Mouse (Mus musculus) limb, embryonic 13.5 days (tissue): ENCODE measurements around the gene Pgm1. TPM values are rescaled to one million over a fixed set of nuclear protein-coding genes. Genes with fewer than 3 reads are reported as not detected.

ENCODE experiments used
- ATAC-seq: fragments of 200-750 bp; cut with Nextera tagmentation; 2 replicates; pipeline ENCODE4 v1.8.0; 2017; ENCODE audit warnings: low read depth, moderate number of reproducible peaks, moderate TSS enrichment; ENCODE audit not compliant: low FRiP score
- H3K27ac ChIP-seq: fragments of 300-500 bp; sonication (generic); 2 replicates; pipeline ENCODE4 v1.5.1; 2015; ENCODE audit warnings: inconsistent platforms, mild to moderate bottlenecking, moderate library complexity
- H3K27me3 ChIP-seq: fragments of 300-500 bp; sonication (generic); 2 replicates; pipeline ENCODE4 v1.6.1; 2015; ENCODE audit warnings: mild to moderate bottlenecking, inconsistent platforms
- H3K36me3 ChIP-seq: fragments of 300-500 bp; sonication (generic); 2 replicates; pipeline ENCODE4 v1.6.1; 2015; ENCODE audit warnings: inconsistent platforms, mild to moderate bottlenecking, moderate library complexity
- H3K4me1 ChIP-seq: fragments of 300-500 bp; sonication (generic); 2 replicates; pipeline ENCODE4 v1.6.1; 2015; ENCODE audit warnings: inconsistent platforms
- H3K4me2 ChIP-seq: fragments of 300-500 bp; sonication (generic); replicated peaks from 2 replicates; pipeline ENCODE4 v1.6.1; 2015; ENCODE audit warnings: inconsistent platforms, mild to moderate bottlenecking, moderate library complexity
- H3K4me3 ChIP-seq: fragments of 300-500 bp; sonication (generic); 2 replicates; pipeline ENCODE4 v1.5.1; 2015; ENCODE audit warnings: moderate library complexity, mild to moderate bottlenecking, inconsistent platforms
- H3K9ac ChIP-seq: fragments of 300-500 bp; sonication (generic); 2 replicates; pipeline ENCODE4 v1.6.1; 2015; ENCODE audit warnings: mild to moderate bottlenecking, inconsistent platforms
- H3K9me3 ChIP-seq: fragments of 300-500 bp; sonication (generic); 2 replicates; pipeline ENCODE4 v1.6.1; 2016; ENCODE audit warnings: inconsistent platforms
- WGBS: fragments of 180-500 bp; shearing (Covaris S2); methylation state at CpG from one replicate; pipeline ENCODE4 v1.1.7; 2015; 5-methylcytosine and 5-hydroxymethylcytosine counted together
- polyA plus RNA-seq: library from polyadenylated mRNA; unstranded; fragments of >200 nt; fragmentation: Nextera tagmentation; extraction: Ambion mirVana; gene quantifications from 2 replicates; pipeline ENCODE4 v1.2.1, GENCODE M21; 2015

Gene Pgm1
- polyA plus RNA-seq, 1 experiment from 2014 or later, result 58.9 TPM

GRCm38 (mm10) chr4:99936278-99936677, 7.1 kb downstream of the Pgm1 start:
- Histone ChIP-seq H3K9ac (no peak overlapping the region), H3K4me2 (no peak overlapping the region), H3K27ac (no peak overlapping the region), H3K36me3 (no peaks in the 10 kb centered on the region), H3K27me3 (peaks cover 3% of the 10 kb centered on the region; the same call in 1 of the 2 replicates), H3K4me1 (peaks cover 18% of the 10 kb centered on the region), H3K4me3 (no peak overlapping the region), H3K9me3 (no peaks in the 10 kb centered on the region)
- ATAC-seq, result no peak
- 92% methylated on average over 5 of the region's 5 CpGs for WGBS

GRCm38 (mm10) chr4:99939711-99940505, 10.7 kb downstream of the Pgm1 start:
- Histone ChIP-seq H3K36me3 (no peaks in the 10 kb centered on the region), H3K4me2 (no peak overlapping the region), H3K27me3 (no peaks in the 10 kb centered on the region), H3K4me3 (no peak overlapping the region), H3K4me1 (peaks cover 12% of the 10 kb centered on the region), H3K9ac (no peak overlapping the region), H3K9me3 (no peaks in the 10 kb centered on the region), H3K27ac (no peak overlapping the region)
- ATAC-seq, result no peak
- 57% methylated on average over 16 of the region's 16 CpGs for WGBS

- Histone ChIP-seq H3K4me2 (no peak overlapping the region), H3K27ac (no peak overlapping the region), H3K27me3 (no peaks in the 10 kb centered on the region), H3K9me3 (no peaks in the 10 kb centered on the region), H3K4me1 (peaks cover 12% of the 10 kb centered on the region), H3K36me3 (no peaks in the 10 kb centered on the region), H3K9ac (no peak overlapping the region), H3K4me3 (no peak overlapping the region)
- WGBS, result 70% methylated on average over 10 of the region's 10 CpGs
- ATAC-seq, result no peak
Measured at GRCm38 (mm10) chr4:99941655-99942414, 12.6 kb downstream of the Pgm1 start.

- no peak overlapping the region for H3K4me2 ChIP-seq
- WGBS, result 69% methylated on average over 2 of the region's 2 CpGs
- H3K4me1 ChIP-seq, result peaks cover 6% of the 10 kb centered on the region
- H3K9me3 ChIP-seq, result no peaks in the 10 kb centered on the region
- no peak overlapping the region for H3K4me3 ChIP-seq
- no peaks in the 10 kb centered on the region for H3K36me3 ChIP-seq
- ATAC-seq, result no peak
- H3K27me3 ChIP-seq, result no peaks in the 10 kb centered on the region
- H3K9ac ChIP-seq, result no peak overlapping the region
- H3K27ac ChIP-seq, result no peak overlapping the region
Measured at GRCm38 (mm10) chr4:99944606-99945005, 15.4 kb downstream of the Pgm1 start.

GRCm38 (mm10) chr4:99945011-99945410, 15.8 kb downstream of the Pgm1 start:
- no peak overlapping the region for H3K9ac ChIP-seq
- no peaks in the 10 kb centered on the region for H3K36me3 ChIP-seq
- H3K4me3 ChIP-seq, result no peak overlapping the region
- peaks cover 3% of the 10 kb centered on the region; the same call in 1 of the 2 replicates for H3K4me1 ChIP-seq
- H3K9me3 ChIP-seq, result no peaks in the 10 kb centered on the region
- ATAC-seq, result no peak
- 93% methylated on average over 7 of the region's 7 CpGs for WGBS
- no peak overlapping the region for H3K27ac ChIP-seq
- H3K27me3 ChIP-seq, result no peaks in the 10 kb centered on the region
- H3K4me2 ChIP-seq, result no peak overlapping the region

- Histone ChIP-seq H3K27me3 (no peaks in the 10 kb centered on the region), H3K9me3 (no peaks in the 10 kb centered on the region), H3K4me1 (no peaks in the 10 kb centered on the region), H3K4me2 (no peak overlapping the region), H3K4me3 (no peak overlapping the region), H3K27ac (no peak overlapping the region), H3K9ac (no peak overlapping the region), H3K36me3 (no peaks in the 10 kb centered on the region)
- 91% methylated on average over 2 of the region's 2 CpGs for WGBS
- ATAC-seq, result no peak
Measured at GRCm38 (mm10) chr4:99946516-99946915, 17.3 kb downstream of the Pgm1 start.

- no peak overlapping the region for H3K9ac ChIP-seq
- no peak overlapping the region for H3K4me3 ChIP-seq
- no peaks in the 10 kb centered on the region for H3K4me1 ChIP-seq
- H3K36me3 ChIP-seq, result no peaks in the 10 kb centered on the region
- no peak for ATAC-seq
- H3K4me2 ChIP-seq, result no peak overlapping the region
- H3K27me3 ChIP-seq, result no peaks in the 10 kb centered on the region
- 71% methylated on average over 1 of the region's 1 CpGs for WGBS
- no peaks in the 10 kb centered on the region for H3K9me3 ChIP-seq
- no peak overlapping the region for H3K27ac ChIP-seq
Measured at GRCm38 (mm10) chr4:99947192-99947591, 18.0 kb downstream of the Pgm1 start.

GRCm38 (mm10) chr4:99947896-99948295, 18.7 kb downstream of the Pgm1 start:
- Histone ChIP-seq H3K9ac (no peak overlapping the region), H3K27ac (no peak overlapping the region), H3K27me3 (no peaks in the 10 kb centered on the region), H3K9me3 (no peaks in the 10 kb centered on the region), H3K36me3 (no peaks in the 10 kb centered on the region), H3K4me3 (no peak overlapping the region), H3K4me2 (no peak overlapping the region), H3K4me1 (no peaks in the 10 kb centered on the region; the same call in 1 of the 2 replicates)
- WGBS, result 93% methylated on average over 1 of the region's 1 CpGs
- ATAC-seq, result no peak

GRCm38 (mm10) chr4:99953904-99954303, 24.7 kb downstream of the Pgm1 start:
- Histone ChIP-seq H3K9me3 (no peaks in the 10 kb centered on the region), H3K27me3 (no peaks in the 10 kb centered on the region), H3K4me2 (no peak overlapping the region), H3K9ac (no peak overlapping the region), H3K4me1 (peaks cover 7% of the 10 kb centered on the region), H3K36me3 (no peaks in the 10 kb centered on the region), H3K27ac (no peak overlapping the region), H3K4me3 (no peak overlapping the region)
- 86% methylated on average over 2 of the region's 2 CpGs for WGBS
- no peak for ATAC-seq

- Histone ChIP-seq H3K27ac (no peak overlapping the region), H3K4me3 (no peak overlapping the region), H3K9me3 (no peaks in the 10 kb centered on the region), H3K4me1 (peaks cover 7% of the 10 kb centered on the region), H3K36me3 (no peaks in the 10 kb centered on the region), H3K9ac (no peak overlapping the region), H3K4me2 (no peak overlapping the region), H3K27me3 (no peaks in the 10 kb centered on the region)
- 87% methylated on average over 10 of the region's 10 CpGs for WGBS
- ATAC-seq, result no peak
Measured at GRCm38 (mm10) chr4:99955396-99955795, 26.2 kb downstream of the Pgm1 start.

GRCm38 (mm10) chr4:99957186-99957585, 28.0 kb downstream of the Pgm1 start:
- H3K9me3 ChIP-seq, result no peaks in the 10 kb centered on the region
- peaks cover 7% of the 10 kb centered on the region for H3K4me1 ChIP-seq
- no peaks in the 10 kb centered on the region for H3K27me3 ChIP-seq
- H3K27ac ChIP-seq, result no peak overlapping the region
- ATAC-seq, result no peak
- no peaks in the 10 kb centered on the region for H3K36me3 ChIP-seq
- H3K4me3 ChIP-seq, result no peak overlapping the region
- no peak overlapping the region for H3K9ac ChIP-seq
- 90% methylated on average over 4 of the region's 4 CpGs for WGBS
- no peak overlapping the region for H3K4me2 ChIP-seq

GRCm38 (mm10) chr4:99958084-99958815, 29.0 kb downstream of the Pgm1 start:
- H3K9ac ChIP-seq, result no peak overlapping the region
- H3K4me1 ChIP-seq, result peaks cover 7% of the 10 kb centered on the region; the same call in 1 of the 2 replicates
- no peaks in the 10 kb centered on the region for H3K9me3 ChIP-seq
- WGBS, result 74% methylated on average over 7 of the region's 7 CpGs
- no peaks in the 10 kb centered on the region for H3K27me3 ChIP-seq
- no peak overlapping the region for H3K4me3 ChIP-seq
- H3K36me3 ChIP-seq, result no peaks in the 10 kb centered on the region
- no peak overlapping the region for H3K27ac ChIP-seq
- ATAC-seq, result no peak
- H3K4me2 ChIP-seq, result no peak overlapping the region
